ENCODE assay signal across 17 mouse cellular contexts in the genomic region with DNA sequence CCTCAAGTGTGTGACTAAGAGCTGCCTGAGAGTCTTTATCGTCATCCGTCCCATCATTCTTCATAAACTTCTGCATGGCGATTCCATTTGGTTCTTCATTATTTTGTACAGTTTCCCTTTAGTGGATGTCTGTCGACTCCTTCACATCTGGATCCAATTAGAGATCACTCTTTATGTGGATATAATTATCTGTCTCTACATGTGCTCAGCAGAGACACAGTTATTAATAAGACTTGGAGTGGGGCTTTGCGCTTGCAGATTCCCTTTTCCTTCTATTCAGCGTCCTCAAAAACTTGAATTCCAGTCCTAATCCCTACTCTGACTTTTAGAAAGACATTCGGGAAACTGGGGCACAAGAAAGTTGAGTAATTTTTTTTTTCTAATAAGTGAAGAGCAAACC.
"Had no signal": no experiment of that assay in that cellular context is flagged by ENCODE, and none has a peak within 500 bp of the region (broad histone marks: within the 10 kb centered on the region; RNA-seq: fewer than 3 reads in every experiment).

No protein-coding gene starts in this region.

- H3K4me2 ChIP-seq: kidney, embryonic 15.5 days; limb, embryonic 15.5 days; liver, embryonic 11.5 days; lung, embryonic 15.5 days; midbrain, embryonic 13.5 days had no signal

- H3K9me3 ChIP-seq: kidney, embryonic 15.5 days; limb, embryonic 15.5 days; lung, embryonic 15.5 days; midbrain, embryonic 13.5 days had no signal

- H3K36me3 ChIP-seq: kidney, embryonic 15.5 days; limb, embryonic 15.5 days; lung, embryonic 15.5 days; midbrain, embryonic 13.5 days had no signal

- ATAC-seq: liver, postnatal 0 days; midbrain, embryonic 13.5 days had no signal

- DNase-seq: kidney, adult 11 months; kidney, adult 8-10 months; kidney, postnatal 10 days; kidney, postnatal 4 days; layer of hippocampus, adult 9-11 months; liver, postnatal 0 days; lung, postnatal 10 days; lung, postnatal 4 days; thymus, adult 2 months; thymus, postnatal 14 days; thymus, postnatal 4 days had no signal

- H3K9ac ChIP-seq: kidney, embryonic 15.5 days; limb, embryonic 15.5 days; liver, embryonic 14.5 days; liver, postnatal 0 days; lung, embryonic 15.5 days; midbrain, embryonic 13.5 days had no signal

- H3K4me3 ChIP-seq: kidney, embryonic 15.5 days; limb, embryonic 15.5 days; lung, embryonic 15.5 days; midbrain, embryonic 13.5 days had no signal

- H3K27ac ChIP-seq: kidney, embryonic 15.5 days; limb, embryonic 15.5 days; liver, embryonic 14.5 days; lung, embryonic 15.5 days; midbrain, embryonic 13.5 days had no signal

- H3K4me1 ChIP-seq: kidney, embryonic 15.5 days; limb, embryonic 15.5 days; lung, embryonic 15.5 days; midbrain, embryonic 13.5 days had no signal

- H3K27me3 ChIP-seq: kidney, embryonic 15.5 days; limb, embryonic 15.5 days; lung, embryonic 15.5 days; midbrain, embryonic 13.5 days had no signal
